Comparison of ENCODE assay signal across 8 mouse cellular contexts in genomic region chr6:119479343-119479875, GRCm38 (mm10). TPM values are rescaled to one million over a fixed set of nuclear protein-coding genes. Genes with fewer than 3 reads are reported as not detected.
DNase-seq lines count a peak whose midpoint lies in the region; ATAC-seq lines count a peak whose summit lies in the region.

Gene Fbxl14 (plus strand): TSS chr6:119479668.

- H3K4me3 ChIP-seq in forebrain, embryonic 13.5 days, result peak within 1 kb of the TSS; percentile 96
- H3K4me3 ChIP-seq in megakaryocyte, embryonic 14.5 days (replicated peaks), result peak within 1 kb of the TSS; percentile 95

- peak; percentile 88 for DNase-seq in embryo, embryonic 11 days
- DNase-seq in embryo, embryonic 10 days (ENCODE audit: low spot score), result no peak
- DNase-seq in ZHBTc4 (ENCODE audit: low read depth, low spot score), result peak; percentile 84
- peak in 1 of 2 experiments; percentile 33 for DNase-seq in layer of hippocampus, postnatal 36 days
- peak; percentile 75 for DNase-seq in thymus, postnatal 4 days

- H3K4me1 ChIP-seq in forebrain, embryonic 13.5 days, result peaks cover 46% of the 10 kb centered on the region
- H3K4me1 ChIP-seq in megakaryocyte, embryonic 14.5 days, result peaks cover 67% of the 10 kb centered on the region

- peak within 1 kb of the TSS; percentile 100 for H3K4me2 ChIP-seq in forebrain, embryonic 13.5 days

- ATAC-seq in forebrain, embryonic 13.5 days, result peak; percentile 87
- ATAC-seq in hematopoietic stem cell, adult 5-6 weeks (replicated peaks in 1 of 2; ENCODE audit: insufficient read depth in 1 of 2, low FRiP score in 2 of 2, low TSS enrichment in 1 of 2, low read depth in 1 of 2, poor library complexity in 2 of 2, severe bottlenecking in 2 of 2), result no peak

- WGBS in forebrain, embryonic 13.5 days, result 0% methylated on average over 17 of the region's 101 CpGs

- H3K27ac ChIP-seq in forebrain, embryonic 13.5 days, result peak within 1 kb of the TSS; percentile 99

- no peaks in the 10 kb centered on the region for H3K27me3 ChIP-seq in forebrain, embryonic 13.5 days
- no peaks in the 10 kb centered on the region for H3K27me3 ChIP-seq in megakaryocyte, embryonic 14.5 days (replicated peaks)

- peaks cover 19% of the 10 kb centered on the region for H3K36me3 ChIP-seq in forebrain, embryonic 13.5 days (ENCODE audit: poor library complexity, severe bottlenecking)
- peaks cover 15% of the 10 kb centered on the region for H3K36me3 ChIP-seq in megakaryocyte, embryonic 14.5 days (replicated peaks; ENCODE audit: low read length)

- H3K9ac ChIP-seq in forebrain, embryonic 13.5 days, result peak within 1 kb of the TSS; percentile 97

- H3K9me3 ChIP-seq in forebrain, embryonic 13.5 days (replicated peaks), result no peaks in the 10 kb centered on the region
- no peaks in the 10 kb centered on the region for H3K9me3 ChIP-seq in megakaryocyte, embryonic 14.5 days

RNA-seq across cellular contexts. Expression of gene Fbxl14, which starts in this region (rescaled TPM):
- 4.1 and 4.2 TPM in 2 replicates for polyA plus RNA-seq in forebrain, embryonic 13.5 days (2015; fragmentation: Nextera tagmentation; extraction: Ambion mirVana)
- total RNA-seq in hematopoietic stem cell, adult 5-6 weeks (2017), result 57.2 and 67.6 TPM in 2 replicates
- total RNA-seq in layer of hippocampus, postnatal 36 days (2021), result 10 to 100 TPM; 31.6 to 33.6 TPM
- 21.7 and 35.8 TPM in 2 replicates for polyA plus RNA-seq in megakaryocyte, embryonic 14.5 days (2012; ENCODE audit: insufficient read depth, low replicate concordance)
